Mouse (Mus musculus) myocyte (in vitro differentiated cells): ENCODE measurements around the gene Crb2.

Experiments
- CEBPB ChIP-seq: IDR thresholded peaks from 2 replicates; pipeline ENCODE4 v1.6.1; 2011; ENCODE audit warnings: mild to moderate bottlenecking, moderate library complexity; ENCODE audit not compliant: poor library complexity, insufficient read depth, severe bottlenecking
- POLR2A ChIP-seq: IDR thresholded peaks from one replicate; pipeline ENCODE4 v1.6.1; 2011; ENCODE audit warnings: low read depth, mild to moderate bottlenecking, control low read depth, moderate library complexity; ENCODE audit not compliant: insufficient read length
- REST ChIP-seq: IDR thresholded peaks from one replicate; pipeline ENCODE4 v1.6.1; 2011; ENCODE audit warnings: mild to moderate bottlenecking, control low read depth, moderate library complexity; ENCODE audit not compliant: insufficient read depth, insufficient read length
- USF1 ChIP-seq: IDR thresholded peaks from one replicate; pipeline ENCODE4 v1.6.1; 2011; ENCODE audit warnings: low read depth, mild to moderate bottlenecking, control low read depth, moderate library complexity

DNA sequence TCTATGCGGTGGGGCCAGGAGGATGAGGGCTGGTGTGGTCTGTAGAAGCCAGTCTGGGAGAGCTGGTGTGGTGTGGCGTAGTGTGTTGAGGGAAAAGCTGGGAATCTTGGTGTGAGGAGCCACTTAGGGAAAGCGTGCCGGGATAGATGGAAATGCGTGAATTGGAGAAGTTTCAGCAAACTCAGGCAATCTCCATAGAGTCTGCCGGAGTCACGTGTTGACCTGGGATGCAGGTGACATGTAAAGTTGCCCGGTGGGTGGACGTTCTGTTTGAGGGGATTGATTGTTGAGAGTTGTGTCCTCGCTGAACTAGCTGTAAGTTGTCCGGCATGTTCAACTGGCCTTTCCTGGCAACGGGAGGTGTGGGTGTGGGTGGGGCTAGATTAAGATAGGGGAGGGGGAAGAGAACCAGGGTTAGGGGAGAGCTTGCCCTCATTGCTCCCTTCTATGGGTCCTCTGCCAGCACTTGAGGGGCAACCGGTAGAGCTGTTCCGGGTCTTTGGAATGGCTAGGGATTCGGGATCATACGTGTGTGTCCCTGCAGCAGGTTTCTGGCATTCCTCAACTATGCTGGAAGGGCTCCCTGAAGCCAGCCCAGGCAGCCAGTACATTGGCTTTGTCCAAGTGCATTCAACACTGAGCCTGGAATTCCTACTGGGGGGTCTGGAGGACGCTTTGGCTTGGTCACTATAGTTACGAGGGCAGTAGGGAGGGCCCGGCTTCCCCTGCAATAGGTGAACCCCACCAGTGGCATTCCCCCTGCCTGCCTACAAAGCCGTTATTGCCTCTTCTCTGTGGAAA is 762 bp downstream of the Crb2 start:
- TF ChIP-seq REST, result no peak
- no peak for TF ChIP-seq USF1
- no peak for TF ChIP-seq CEBPB
- TF ChIP-seq POLR2A, result no peak
